Mouse (Mus musculus): ENCODE results near the gene Rfx1.
A peak's percentile ranks its signal among the peaks of the same experiment; 100 is the strongest.

Rfx1 gene

GRCm38 (mm10) chr8:84089277-84089676 is 22.6 kb downstream of the Rfx1 start:
- DNase-seq (ENCODE audit: low spot score), result no peak

- DNase-seq (ENCODE audit: low spot score), result no peak
Measured at GRCm38 (mm10) chr8:84090585-84090984, 24.0 kb downstream of the Rfx1 start.

GRCm38 (mm10) chr8:84096061-84096460 is 29.4 kb downstream of the Rfx1 start:
- DNase-seq (ENCODE audit: low spot score), result peak; percentile 2

DNA sequence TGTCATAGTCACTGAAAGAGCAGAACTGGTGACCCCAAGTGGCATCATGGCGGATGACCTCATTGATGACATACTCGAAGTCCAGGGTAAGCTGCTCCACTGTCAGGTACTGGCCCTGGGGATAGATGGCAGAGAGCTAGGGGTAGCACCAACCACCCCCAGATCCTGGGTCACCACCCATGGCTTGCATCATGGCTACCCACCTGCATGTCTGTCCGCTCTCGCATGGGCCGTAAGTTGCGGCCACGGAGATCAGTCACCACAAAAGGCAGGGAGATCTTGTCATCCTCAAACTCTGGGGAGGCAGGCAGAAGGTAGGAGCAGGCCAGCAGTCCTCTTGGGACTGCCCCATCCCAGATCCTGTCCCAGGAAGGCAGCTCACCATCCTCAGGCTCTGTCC is 31.7 kb downstream of the Rfx1 start:
- DNase-seq (ENCODE audit: low spot score), result no peak

- DNase-seq (ENCODE audit: low spot score), result no peak
Measured at GRCm38 (mm10) chr8:84101476-84102270, 35.0 kb downstream of the Rfx1 start.

GRCm38 (mm10) chr8:84103601-84104000 is 37.0 kb downstream of the Rfx1 start:
- DNase-seq (ENCODE audit: low spot score), result no peak

GRCm38 (mm10) chr8:84104221-84104620 is 37.6 kb downstream of the Rfx1 start:
- DNase-seq (ENCODE audit: low spot score), result no peak

- DNase-seq (ENCODE audit: low spot score), result peak; percentile 95
Measured at GRCm38 (mm10) chr8:84104697-84105609, 38.3 kb downstream of the Rfx1 start, which contains the start of gene Dcaf15. Gene Dcaf15 (minus strand): TSS chr8:84104768.

GRCm38 (mm10) chr8:84105676-84106075 is 39.0 kb downstream of the Rfx1 start:
- no peak for DNase-seq (ENCODE audit: low spot score)

GRCm38 (mm10) chr8:84106216-84107040 is 39.8 kb downstream of the Rfx1 start:
- DNase-seq (ENCODE audit: low spot score), result no peak

DNA sequence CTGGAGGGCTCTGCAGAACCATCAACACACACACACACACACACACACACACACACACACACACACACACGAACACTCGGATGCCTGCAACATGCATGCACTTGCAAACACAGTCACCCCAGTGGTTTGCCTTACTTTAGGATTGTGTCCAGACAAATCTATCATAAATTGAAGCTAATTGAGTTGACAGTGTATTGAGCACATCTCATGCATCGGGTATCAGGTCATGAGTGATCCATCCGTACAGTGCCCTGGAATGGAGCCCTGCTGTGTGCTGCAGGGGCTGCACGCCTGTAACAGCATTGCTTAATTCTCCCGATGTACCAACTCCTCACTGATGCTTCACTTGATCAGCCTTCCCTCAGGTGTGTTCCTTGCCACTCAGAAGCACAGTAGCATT is 49.0 kb downstream of the Rfx1 start:
- no peak for DNase-seq (ENCODE audit: low spot score)

GRCm38 (mm10) chr8:84122151-84122550 is 55.5 kb downstream of the Rfx1 start:
- DNase-seq (ENCODE audit: low spot score), result no peak

GRCm38 (mm10) chr8:84125656-84126055 is 59.0 kb downstream of the Rfx1 start, which contains the start of gene Podnl1:
Gene Podnl1 (plus strand): TSS chr8:84125989.
- DNase-seq (ENCODE audit: low spot score), result no peak

DNA sequence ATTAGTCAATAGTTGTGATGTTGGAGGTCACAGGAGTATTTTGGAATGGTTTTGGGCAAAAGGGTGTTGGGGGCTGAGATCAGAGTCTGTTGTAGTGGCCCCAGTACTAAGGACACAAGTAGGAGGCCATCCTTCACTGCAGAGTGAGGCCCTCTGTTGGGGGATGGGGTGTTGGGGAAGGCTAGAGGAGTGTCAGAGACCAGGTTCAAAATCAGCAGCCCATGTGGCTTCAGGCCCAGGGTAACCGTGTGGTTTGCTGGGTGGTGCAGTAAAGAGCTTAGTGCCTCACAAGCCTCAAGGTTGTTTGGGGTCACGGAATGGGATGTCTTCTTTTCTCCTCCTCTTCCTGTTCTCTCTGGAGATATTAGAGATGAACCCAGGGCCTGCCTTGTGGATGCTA is 60.1 kb downstream of the Rfx1 start:
- DNase-seq (ENCODE audit: low spot score), result no peak

DNA sequence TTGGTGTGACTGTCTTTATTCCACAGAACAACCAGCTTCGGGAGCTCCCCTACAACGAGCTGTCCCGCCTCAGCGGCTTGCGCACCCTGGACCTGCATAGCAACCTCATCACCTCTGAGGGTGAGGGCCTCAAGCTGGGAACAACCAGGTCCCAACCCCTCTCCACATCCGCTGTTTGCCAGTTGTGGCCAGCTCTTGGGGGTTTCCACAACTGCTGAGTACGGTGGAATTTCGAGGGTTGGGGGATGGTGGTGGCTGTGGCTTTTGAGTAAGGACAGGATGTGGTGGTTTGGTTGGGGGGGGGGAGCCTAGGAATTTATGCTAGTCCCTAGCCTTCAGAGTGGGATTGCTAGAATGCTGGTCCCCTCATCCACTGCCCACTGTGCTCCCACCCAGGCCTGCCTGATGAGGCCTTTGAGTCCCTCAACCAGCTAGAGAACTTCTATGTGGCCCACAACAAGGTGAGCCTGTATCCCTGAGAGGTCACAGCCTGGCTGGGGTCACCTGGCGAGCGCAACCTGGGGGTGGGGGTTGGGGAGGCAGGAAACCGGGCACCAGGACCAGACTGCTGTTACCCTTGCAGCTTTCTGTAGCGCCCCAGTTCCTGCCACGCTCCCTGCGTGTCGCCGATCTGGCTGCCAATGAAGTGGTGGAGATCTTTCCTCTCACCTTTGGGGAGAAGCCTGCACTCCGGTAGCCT is 60.7 kb downstream of the Rfx1 start:
- DNase-seq (ENCODE audit: low spot score), result no peak

DNA sequence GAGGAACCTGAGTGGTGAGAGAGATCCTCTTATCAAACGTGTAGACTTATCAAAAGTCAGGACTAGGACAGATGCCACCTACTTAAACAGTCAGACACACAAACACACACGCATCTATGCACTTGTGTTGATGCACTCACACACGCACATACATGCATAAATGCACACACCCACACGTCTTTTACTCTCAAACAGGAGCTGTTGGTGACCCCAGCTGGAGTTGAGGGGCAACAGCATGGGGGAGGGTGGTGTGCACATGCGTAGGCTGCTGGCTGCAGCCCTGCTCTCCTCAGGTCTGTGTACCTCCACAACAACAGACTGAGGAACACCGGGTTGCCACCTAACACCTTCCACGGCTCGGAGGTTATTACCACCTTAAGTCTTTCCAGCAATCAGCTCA is 61.6 kb downstream of the Rfx1 start:
- DNase-seq (ENCODE audit: low spot score), result no peak

GRCm38 (mm10) chr8:84130806-84131205 is 64.2 kb downstream of the Rfx1 start:
- DNase-seq (ENCODE audit: low spot score), result no peak

GRCm38 (mm10) chr8:84132225-84132624 is 65.6 kb downstream of the Rfx1 start:
- no peak for DNase-seq (ENCODE audit: low spot score)

DNA sequence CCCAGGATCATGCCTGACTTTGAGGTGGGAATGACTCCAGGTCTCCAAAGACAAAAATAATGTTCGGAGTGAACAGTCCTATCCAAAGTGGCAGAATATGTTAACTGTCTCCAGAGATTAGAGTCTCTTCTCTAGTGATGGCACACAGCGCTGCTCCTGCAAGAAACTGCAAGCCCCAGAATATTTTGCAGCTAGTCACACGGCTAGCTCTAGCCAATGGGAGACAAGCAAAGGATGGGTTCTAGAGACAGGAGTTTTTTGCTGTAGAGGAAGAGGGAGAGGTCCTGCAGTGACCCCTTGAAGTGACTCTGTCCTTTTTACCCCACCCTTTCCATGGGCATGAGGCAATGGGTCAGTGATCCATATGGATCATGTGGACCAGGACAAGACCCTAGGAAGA is 71.2 kb downstream of the Rfx1 start:
- DNase-seq (ENCODE audit: low spot score), result no peak

DNA sequence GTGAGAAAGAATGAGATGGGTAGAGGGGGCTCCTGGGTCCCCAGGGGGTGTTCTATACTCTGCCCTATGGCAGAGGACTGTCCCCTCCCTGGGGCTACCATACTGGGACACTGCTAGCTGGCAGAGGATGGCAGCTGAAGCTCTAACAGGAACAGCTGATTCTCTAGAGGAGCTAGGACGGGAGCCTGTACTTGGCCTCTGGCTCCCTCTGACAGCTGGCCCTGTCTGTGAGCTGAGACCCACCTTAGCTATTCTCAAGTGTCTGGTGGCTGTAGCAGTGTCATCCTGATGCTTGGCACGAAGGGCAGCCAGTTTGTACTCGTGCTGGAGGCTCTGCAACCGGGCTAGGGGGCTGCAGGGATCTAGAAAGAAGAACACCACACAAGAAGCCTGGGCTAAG is 74.2 kb downstream of the Rfx1 start:
- no peak for DNase-seq (ENCODE audit: low spot score)

- no peak for DNase-seq (ENCODE audit: low spot score)
Measured at GRCm38 (mm10) chr8:84144636-84145245, 78.1 kb downstream of the Rfx1 start.
